Mouse (Mus musculus) B cell, adult (primary cell): ENCODE results near the gene Rab40b. TPM values are rescaled to one million over a fixed set of nuclear protein-coding genes. Genes with fewer than 3 reads are reported as not detected.

Experiments
- total RNA-seq: library from RNA; stranded (reverse); gene quantifications from 4 replicates; pipeline ENCODE4 v1.2.4, GENCODE M21; 2023; ENCODE audit not compliant: inconsistent age

The Rab40b gene
- not detected in 4 replicates for total RNA-seq

GRCm38 (mm10) chr11:121387750-121388553, at the start of gene Rab40b:
Gene Rab40b, minus strand, starts transcription at chr11:121388251.

GRCm38 (mm10) chr11:121434156-121435155, 46.4 kb upstream of the Rab40b start, which contains the start of gene Fn3k:
Gene Fn3k, plus strand, starts transcription at chr11:121434913.

DNA sequence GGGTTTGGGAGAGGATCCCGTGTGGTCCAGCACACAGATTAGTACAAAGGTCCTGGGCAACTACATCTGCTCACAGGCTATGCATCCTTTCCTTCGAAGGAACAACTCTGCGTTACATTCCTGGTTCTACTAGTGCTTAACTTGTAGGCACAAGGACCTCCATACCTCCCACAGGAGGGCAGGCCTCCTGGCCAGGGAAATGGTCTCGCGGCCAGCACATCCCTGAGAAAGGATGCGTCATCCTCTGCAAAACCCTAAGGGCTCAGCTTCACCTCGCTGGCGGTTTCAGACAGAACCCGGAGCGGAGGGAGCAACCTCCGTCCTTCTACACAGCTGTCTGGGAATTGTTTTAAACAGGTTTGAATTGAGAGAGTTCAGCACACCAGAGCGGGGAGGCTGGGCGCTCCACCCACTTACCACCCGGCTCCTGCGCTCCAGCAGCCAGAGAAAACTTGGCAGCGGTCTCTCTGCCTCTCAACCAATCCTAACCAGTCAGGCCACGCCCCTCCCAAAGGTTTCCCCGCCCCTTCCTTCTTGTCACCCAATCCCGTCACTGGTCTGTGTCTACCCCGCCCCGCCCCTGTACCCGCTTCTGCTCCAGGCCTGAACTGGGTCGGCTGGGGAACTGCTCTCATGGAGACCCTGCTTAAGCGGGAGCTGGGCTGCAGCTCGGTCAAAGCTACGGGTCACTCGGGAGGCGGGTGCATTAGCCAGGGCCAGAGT, 32.9 kb upstream of the Rab40b start, which contains the start of gene Fn3krp:
TSS of gene Fn3krp (plus strand) at position 572 of the 723 bp plus-strand sequence.

DNA sequence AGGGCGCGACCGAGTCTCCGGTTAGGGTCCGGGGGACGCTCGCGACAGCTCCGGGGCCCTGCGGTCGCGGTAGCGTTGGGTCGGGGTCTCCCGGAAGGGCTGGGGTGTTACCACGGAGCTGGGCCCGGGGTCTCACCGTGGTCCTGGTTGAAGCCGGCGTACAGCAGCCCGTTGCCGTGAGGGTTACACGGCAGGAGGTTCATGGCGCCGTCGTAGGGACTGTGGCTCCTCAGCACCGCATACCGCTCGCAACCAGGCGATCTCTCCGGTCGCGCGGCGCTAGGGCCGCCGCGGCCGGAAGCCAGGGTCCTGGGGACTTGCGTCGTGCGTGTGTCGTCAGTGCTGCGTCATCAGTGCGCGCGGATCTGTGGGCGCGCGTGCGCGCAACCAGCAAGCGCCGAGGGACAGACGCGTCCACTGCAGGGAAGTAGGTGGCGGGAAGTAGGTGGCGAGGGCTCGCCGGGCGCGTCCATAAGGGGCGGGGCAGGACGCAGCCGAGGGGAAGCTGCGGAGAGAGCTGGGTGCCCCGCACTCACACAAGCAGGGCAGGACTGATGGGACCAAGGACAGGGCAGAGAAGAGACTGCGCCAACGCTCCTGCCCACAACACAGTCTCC, 33.9 kb downstream of the Rab40b start, which contains the start of gene Wdr45b:
TSS of gene Wdr45b (minus strand) at position 355 of the 617 bp plus-strand sequence.

Other genes starting within 250 kb of the Rab40b start
- gene Tex19.1, start 242.1 kb downstream of the Rab40b start, total RNA-seq: not detected in 4 replicates
- gene Uts2r, start 228.0 kb downstream of the Rab40b start, total RNA-seq: not detected in 4 replicates
- gene Hexdc, start 183.8 kb downstream of the Rab40b start, total RNA-seq: 12.4 to 20.5 TPM (median 17.1 TPM) in 4 replicates
- 7.9 to 11.9 TPM (median 9.4 TPM) in 4 replicates for gene Ogfod3, start 183.5 kb downstream of the Rab40b start, total RNA-seq
- gene Cybc1, start 158.9 kb downstream of the Rab40b start, total RNA-seq: 101 to 128 TPM (median 103 TPM) in 4 replicates
- 35.9 to 45.9 TPM (median 43.5 TPM) in 4 replicates for gene Narf, start 151.0 kb downstream of the Rab40b start, total RNA-seq
- gene Foxk2, start 128.3 kb downstream of the Rab40b start, total RNA-seq: 35.8 to 44.3 TPM (median 39.1 TPM) in 4 replicates
- 54.2 to 59.0 TPM (median 54.9 TPM) in 4 replicates for gene Wdr45b, start 33.8 kb downstream of the Rab40b start, total RNA-seq
- 4.6 to 6.5 TPM (median 5.3 TPM) in 4 replicates for gene Fn3krp, start 33.1 kb upstream of the Rab40b start, total RNA-seq
- not detected in 4 replicates for gene Fn3k, start 46.7 kb upstream of the Rab40b start, total RNA-seq
- 31.9 to 36.7 TPM (median 35.6 TPM) in 4 replicates for gene Tbcd, start 63.7 kb upstream of the Rab40b start, total RNA-seq
- gene Zfp750, start 131.1 kb upstream of the Rab40b start, total RNA-seq: not detected in 4 replicates